Mouse (Mus musculus) bone marrow macrophage, adult 2 months (primary cell): ENCODE results near the gene Acvr1b.

Source experiments
- CTCF ChIP-seq: IDR thresholded peaks from 2 replicates; pipeline ENCODE4 v1.5.1; 2012; ENCODE audit warnings: low read depth, mild to moderate bottlenecking, low read length, moderate library complexity
- POLR2A ChIP-seq: IDR thresholded peaks from 2 replicates; pipeline ENCODE4 v1.6.1; 2012; ENCODE audit warnings: mild to moderate bottlenecking, low read depth, low read length, borderline replicate concordance

DNA sequence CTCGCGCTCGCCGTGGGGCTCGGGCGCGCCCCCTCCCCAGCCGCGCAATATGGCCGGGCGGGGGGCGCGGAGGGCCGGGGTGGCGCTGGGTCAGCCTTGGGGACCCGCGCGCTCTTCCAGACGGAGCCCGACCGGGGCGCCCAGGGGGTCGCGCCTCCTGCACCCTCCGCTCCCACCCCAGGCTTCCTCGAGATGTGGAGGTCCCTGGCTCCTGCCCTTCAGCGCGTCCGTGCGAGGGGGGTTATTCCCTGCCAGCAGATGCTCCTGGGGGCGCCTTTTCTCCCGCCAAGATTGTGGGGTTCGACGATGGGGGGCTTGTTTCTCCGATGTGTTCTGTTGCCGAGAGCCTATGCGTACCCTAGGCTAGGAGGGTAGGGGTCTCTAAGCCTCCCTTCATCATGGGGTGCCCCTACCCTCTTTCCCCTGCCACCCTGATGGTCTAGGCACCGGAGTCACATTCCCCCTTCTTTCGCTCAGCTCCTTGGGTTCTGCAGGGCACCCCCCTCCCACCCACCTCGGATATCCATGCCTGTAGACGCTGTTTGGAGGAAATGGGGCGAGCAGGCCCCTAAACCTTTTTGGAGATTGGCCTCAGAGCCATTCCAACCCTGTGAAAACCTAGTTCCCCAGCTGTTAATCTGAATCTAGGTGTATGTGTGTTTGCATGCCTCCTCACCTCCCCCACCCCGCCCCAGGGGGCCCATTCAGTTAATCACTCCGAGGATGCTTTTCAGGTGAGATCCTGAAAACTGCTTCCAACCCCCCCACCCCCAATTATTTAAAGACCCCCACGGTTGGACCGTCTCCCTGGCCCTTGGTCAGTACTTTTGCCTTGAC lies 645 bp downstream of the Acvr1b start:
- TF ChIP-seq POLR2A (no peak), CTCF (no peak)
